Mouse (Mus musculus): ENCODE results near the gene Ankrd44. TPM values are rescaled to one million over a fixed set of nuclear protein-coding genes. Genes with fewer than 3 reads are reported as not detected.

Ankrd44 gene
- total RNA-seq, 2 experiments from 2014 or later = 12.1 to 12.8 TPM

DNA sequence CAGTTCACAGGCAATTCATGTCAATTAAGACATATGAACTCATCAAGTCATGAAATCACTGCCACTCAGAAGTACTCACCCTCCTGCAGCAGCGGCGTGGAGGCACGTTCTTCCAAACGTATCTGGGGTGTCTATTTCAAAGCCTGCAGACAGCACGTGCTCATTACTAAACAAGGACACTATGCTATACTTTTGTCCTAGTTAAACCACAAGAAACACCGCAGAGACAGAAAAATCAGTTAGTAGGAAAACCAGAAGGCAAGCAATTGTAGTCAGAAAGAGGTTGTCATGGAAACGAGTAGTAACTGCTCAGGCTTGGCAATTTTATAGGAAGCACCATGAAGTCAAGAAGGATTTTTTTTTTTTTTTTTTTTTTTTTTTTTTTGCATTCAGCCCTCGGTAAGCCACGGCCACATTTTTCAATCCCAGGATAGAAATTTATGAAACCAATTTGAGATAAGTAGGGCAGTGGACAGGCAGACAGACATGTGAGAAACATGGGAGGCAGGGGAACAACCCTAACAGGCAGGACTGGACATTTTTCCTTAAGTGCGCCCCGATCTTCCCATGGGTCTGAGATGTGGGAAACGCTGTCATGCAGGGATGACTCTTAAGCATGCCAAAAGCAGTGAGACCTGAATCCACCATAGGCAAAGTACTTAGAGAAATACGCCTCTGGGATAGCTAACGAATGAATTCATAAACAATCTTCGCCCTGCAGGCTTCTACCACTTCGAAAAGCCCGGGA is 191.1 kb downstream of the Ankrd44 start:
- intact Hi-C loops (cut with DNase I) = no loop called here
- DNase-seq (ENCODE audit: low spot score) = no peak

DNA sequence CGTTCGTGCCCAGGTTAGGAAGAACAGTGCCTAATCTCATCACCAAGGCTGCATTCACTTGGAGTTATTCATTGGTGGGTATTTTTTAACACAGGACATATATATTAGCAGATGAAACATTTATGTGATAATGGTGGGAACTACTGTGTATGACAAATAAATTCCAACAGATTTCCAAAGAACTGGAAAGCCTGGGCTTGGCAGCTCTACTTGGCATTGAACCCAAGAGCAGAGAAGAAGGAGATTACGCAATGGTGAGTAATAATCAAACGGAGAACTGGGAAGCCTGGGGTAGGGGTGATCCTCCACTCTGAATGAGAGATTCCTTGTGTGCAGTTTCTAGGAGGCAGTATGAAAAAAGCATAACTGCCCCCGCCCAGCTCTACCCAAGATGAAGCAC is 196.9 kb downstream of the Ankrd44 start:
- peak; percentile 21 for DNase-seq (ENCODE audit: low spot score)
- intact Hi-C loops (cut with DNase I) = no loop called here

DNA sequence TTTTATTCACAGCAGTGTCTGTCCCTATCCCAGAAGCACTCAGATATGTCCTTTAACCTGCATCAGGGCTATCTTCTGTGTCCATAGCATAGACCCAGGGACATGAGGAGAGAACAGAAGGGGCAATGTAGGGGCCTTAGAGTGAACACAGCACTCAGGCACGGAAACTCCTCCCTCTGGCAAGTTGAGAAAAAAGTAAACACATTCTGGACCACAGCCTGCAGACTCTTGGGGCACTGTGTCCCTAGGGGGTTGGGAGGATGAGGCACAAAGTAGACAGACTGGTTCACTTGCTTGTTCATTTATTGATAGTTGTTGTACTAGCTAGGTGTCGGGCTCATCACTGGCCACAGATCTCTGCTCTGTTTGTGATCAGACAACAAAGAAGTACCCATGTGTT is 199.6 kb downstream of the Ankrd44 start:
- DNase-seq (ENCODE audit: low spot score) = no peak
- intact Hi-C loops (cut with DNase I) = no loop called here

DNA sequence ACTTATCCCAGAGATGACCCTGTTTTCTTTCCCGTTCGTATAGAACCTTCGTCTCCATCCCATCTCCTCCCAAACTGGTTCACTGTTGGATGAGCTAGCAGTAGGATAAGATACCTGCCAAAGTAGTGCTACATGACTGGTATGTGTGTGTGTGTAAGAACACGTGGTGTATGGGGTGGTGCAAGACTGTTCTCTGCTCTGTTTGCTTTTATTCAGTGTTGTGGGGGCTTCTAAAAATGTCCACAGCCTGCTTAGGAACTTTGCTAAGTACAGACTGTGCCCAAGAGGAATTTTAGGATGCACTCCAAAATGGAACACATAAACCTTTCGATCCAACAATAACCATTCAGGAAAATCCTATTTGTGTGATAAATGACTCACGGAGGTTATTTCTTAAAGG is 209.3 kb downstream of the Ankrd44 start:
- DNase-seq (ENCODE audit: low spot score) = no peak
- intact Hi-C loops (cut with DNase I) = no loop called here

DNA sequence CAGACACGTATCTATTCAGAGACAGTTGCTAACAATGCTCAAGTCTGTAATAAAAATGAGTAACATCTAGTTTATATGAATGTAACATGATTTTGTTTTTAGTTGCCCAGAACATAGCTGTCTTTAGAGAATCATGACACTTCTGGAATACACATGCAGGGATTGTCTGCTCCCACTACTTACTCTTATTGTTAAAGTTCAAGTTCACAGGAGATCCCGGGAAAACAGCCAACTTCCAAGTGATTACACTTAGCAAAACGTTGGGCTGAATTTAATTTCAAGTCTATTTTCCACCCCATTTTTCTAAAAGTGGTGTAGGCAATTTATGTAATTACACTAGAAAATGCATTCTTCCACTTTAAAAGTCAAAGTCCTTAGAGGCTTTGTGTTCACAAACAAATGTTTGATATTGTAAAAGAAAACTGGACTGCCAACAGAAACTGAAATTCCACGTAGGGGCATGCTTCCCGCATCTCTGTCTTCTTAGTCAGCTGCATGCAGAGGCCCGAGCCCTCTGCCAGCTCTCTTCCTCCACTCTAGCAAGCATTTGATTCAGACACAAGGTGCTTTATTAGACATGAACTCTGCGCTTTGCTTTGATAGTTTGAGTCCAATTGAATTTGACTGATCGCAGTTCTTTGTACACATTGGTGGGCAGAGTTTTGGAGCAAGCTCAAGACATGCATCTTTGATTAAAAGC is 211.0 kb downstream of the Ankrd44 start:
- no peak for DNase-seq (ENCODE audit: low spot score)
- intact Hi-C loops (cut with DNase I) = loop anchor here (2.0 kb wide), 1 partner anchor 42 kb away; no protein-coding TSS in a partner anchor

DNA sequence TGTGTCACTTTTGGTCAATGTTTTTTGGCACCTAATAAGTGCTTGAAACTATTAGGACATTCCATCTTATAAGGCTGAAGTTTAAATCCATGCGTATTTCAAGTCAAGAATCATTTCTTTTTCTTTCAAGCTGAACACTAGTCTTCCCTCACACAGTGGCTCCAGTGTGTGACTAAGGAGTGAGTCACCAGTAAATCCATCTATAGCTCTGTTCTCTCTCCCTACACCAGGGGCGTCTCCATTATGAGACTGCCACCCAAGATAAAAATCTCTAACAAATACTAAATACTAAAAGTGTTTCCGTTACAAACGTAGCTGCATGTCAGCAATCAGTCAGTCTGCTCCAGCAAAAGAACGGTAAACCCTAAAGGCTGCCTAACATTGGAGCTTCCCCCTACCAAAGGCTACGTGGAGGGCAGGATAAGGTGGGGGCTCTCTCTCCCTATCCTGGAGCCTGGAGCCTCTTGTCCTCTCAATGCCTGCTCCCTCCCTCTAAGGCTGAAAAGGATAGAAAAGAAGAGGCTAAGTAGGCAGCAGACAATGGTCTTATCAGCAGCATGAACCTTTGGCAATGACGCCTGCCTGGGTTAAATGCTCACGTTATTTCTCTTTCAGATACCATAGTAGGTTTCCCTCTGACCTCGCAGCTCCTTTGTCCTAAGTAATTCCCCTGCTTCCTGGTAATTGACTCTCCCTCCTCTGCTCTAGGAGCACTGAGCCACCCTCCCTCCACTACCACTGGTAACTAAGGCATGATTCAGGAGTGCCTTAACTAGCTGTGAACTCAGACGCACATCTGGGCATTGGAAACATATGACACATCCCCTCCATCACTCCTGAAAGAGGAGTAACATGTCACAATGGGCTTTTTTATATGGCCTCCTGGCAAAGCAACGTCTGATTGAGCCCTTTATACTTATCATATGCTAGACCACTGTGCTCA is 212.7 kb downstream of the Ankrd44 start:
- DNase-seq (ENCODE audit: low spot score) = no peak
- intact Hi-C loops (cut with DNase I) = loop anchor here (2.0 kb wide), 1 partner anchor 41 kb away; no protein-coding TSS in a partner anchor

DNA sequence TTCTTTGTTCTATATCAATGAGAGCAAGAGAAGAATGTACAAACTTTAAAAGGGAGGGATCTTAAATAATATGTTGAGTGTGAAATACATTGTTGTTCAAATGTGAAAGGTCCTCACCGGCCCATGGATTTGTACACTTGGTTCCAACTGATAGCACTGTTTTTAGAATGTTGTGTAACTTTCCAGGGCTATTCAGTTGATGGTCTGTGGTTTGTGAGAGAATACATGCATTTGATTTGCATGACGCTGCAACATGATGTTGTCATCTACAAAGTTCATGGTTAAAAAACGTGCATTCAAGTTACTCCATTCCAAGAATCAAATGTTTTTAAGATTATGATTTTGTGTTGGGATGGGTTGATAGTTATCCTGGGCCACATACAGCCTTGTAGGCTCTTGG is 214.6 kb downstream of the Ankrd44 start:
- DNase-seq (ENCODE audit: low spot score) = no peak
- intact Hi-C loops (cut with DNase I) = no loop called here

DNA sequence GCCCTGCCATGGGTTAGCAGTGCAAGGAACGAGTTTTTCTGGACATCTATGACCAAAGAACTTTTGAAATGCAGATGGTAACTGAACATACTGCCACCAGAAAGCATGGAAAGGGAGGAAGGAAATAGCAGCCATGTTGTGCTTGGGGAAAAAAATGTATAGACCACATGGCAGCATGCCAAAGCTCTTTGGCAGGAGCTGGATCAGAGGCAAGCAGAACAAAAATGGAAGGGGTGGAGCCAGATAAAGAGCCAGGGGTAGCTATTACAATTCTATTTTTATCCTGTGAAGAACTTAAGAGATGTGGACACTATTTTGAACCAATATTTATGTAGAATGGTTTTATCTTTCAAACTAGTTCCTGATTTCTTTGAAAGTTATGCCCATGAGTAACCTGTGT is 215.6 kb downstream of the Ankrd44 start:
- DNase-seq (ENCODE audit: low spot score) = no peak
- intact Hi-C loops (cut with DNase I) = no loop called here

DNA sequence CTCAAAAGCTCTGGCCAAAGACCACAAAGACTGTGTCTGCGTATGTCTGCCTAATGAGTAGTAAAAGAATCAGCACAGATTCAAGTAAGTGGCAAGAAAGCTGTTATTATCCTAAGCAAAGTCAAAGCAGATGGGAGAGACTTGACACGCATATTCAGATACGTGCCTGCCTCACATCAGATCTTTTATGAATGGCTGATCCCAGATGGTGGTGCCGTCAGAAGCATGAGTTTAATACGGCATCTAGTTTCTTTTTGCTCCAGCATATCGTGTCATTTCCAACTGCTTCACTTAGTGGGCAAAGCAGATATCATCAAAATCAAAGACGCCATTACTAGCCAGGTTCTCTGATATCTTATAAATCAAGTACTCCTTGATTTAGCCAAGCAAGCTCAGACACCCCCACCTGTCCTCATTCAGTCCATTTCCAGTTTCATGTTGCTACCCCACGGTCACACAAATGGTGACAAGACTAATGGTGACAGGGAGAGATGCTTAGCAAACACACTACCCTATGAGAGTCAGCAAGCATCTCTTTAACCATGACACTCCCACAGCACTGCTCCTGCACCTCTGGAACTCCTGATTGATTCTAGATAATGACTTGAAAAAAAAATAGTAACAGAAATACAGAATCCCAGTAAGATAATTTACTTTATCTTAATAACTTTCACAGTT is 218.2 kb downstream of the Ankrd44 start:
- DNase-seq (ENCODE audit: low spot score) = no peak
- intact Hi-C loops (cut with DNase I) = loop anchor here (2.0 kb wide), 1 partner anchor 41 kb away; no protein-coding TSS in a partner anchor

DNA sequence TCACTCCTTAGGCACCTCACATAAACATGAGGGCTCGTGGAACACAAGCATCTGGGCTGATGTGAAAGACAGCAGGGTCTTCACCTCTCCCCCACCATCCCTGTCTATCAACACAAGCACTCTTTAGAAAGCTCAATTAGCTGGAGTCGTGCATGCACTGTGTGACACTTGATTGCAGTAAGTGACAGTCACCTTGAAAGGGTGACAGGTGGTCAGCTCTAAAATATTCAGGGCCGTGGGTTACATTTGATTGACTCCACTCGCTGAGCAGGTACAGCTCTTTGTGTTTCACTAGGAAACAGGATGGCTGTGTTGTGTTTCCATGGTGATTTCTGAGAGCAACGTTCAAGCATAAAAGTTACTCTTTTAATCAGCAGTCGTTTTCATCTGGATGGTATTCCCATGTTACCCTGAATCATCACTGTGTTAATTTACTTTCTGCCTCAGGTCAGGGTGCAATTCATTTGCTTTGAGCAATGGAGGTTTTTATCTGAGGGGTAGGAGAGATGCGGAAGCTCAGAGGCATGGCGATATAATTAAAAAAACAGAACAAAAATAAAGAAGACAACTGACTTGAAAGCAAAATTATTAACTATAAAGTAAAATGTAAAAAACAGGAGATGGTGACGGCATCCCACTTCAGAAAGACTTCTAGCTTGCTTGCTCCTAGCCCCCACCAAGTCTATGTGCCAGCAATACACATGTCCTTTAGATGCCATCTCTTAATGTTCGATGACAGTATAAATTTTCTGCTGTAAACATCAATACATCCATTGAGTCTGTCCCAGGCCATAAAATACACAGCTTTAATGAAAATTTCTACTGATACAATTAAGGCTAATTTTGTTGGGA is 218.9 kb downstream of the Ankrd44 start:
- intact Hi-C loops (cut with DNase I) = loop anchor here (2.0 kb wide), 1 partner anchor 40 kb away; no protein-coding TSS in a partner anchor
- no peak for DNase-seq (ENCODE audit: low spot score)

DNA sequence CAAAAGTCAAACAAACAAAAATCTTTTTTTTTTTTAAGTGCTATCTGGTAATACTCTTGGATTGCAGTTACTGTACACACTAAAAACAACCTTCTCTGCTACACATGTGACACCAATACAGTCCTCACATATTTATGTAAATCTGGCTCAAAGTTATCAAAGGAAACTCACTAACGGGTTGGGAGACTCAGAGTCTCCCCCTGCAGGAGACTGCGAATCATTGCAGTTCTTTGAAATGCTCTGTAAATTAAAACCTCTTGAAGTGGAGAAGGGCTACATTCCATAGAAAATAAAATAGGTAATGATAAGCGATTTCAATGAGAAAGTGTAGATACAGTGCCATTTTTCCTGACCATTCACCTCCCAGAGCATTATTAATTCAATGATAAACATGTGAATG is 219.6 kb downstream of the Ankrd44 start:
- intact Hi-C loops (cut with DNase I) = loop anchor here (2.0 kb wide), 1 partner anchor 40 kb away; no protein-coding TSS in a partner anchor
- DNase-seq (ENCODE audit: low spot score) = no peak

DNA sequence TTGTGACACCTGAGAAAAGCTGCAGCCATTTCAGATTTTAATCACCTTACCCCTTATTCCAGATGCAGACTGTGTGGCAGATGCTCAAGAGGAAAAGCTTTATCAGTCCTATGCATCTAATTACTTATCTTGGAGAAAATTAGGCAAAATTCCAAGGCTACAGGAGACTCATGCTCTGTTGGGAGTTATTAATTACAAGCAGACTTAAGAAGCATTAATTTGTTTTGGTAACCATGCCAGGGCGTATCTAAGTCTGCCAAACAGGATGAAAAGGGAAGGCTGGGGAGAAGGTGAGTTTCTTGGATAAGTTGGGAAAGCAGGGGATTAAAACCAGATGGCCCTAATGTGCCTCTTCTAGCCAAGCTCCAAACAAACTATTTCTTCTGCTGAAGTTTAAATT is 222.7 kb downstream of the Ankrd44 start:
- intact Hi-C loops (cut with DNase I) = no loop called here
- DNase-seq (ENCODE audit: low spot score) = no peak

DNA sequence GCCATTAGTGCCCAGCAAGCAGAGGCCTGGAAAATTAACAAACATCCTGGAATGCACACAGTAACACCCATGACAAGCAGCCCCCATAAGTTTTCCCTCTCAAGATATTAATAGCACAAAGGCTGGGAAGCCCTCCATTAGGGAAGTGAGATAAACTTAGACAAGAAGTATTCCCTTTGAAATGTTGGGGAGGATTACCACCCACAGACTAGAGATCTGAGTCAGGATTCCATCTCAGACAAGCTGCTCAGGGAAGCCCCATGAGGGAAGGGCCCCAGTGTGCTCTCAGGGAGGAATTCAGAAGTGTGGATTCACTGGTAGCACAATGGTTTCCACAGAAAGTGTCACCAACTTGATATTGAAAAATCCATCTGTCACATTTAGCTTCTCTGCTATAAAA is 223.3 kb downstream of the Ankrd44 start:
- intact Hi-C loops (cut with DNase I) = no loop called here
- no peak for DNase-seq (ENCODE audit: low spot score)

DNA sequence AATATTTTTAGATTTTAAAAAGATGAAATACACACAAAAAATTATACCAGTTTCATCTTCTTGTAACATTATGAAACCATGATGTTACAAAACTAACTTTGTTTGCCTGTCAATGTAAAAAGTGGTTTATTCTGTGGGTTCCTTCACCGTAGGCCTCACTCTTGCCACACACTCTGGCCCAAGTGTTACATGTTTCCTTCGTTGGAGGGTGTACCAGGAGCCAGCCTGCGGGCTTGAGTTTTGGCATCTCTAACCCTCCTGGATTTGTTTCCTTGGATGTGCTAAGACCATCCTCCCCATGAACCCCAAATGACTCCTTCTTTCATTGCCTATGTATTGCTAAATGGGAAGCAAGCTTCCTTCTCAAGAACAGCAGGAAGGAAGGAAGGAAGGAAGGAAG is 230.8 kb downstream of the Ankrd44 start:
- intact Hi-C loops (cut with DNase I) = no loop called here
- DNase-seq (ENCODE audit: low spot score) = no peak

DNA sequence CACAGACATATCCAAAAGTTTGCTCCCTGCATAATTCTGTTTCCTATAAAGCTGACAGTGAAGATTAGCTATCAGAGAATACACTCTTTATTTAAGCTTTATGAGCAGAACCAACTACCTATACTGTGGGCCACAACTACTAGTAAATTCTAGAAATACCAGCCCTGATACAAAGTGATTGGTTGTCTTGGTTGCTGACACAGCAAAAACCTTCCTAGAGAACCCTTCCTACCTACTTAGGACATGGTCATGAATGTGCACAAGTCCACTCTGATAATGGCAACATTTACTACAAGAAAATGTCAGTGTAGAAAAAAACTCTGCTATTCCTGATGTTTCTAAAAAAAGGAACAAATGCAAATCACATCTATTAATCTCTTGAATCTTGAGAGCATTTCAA is 234.4 kb downstream of the Ankrd44 start:
- intact Hi-C loops (cut with DNase I) = no loop called here

DNA sequence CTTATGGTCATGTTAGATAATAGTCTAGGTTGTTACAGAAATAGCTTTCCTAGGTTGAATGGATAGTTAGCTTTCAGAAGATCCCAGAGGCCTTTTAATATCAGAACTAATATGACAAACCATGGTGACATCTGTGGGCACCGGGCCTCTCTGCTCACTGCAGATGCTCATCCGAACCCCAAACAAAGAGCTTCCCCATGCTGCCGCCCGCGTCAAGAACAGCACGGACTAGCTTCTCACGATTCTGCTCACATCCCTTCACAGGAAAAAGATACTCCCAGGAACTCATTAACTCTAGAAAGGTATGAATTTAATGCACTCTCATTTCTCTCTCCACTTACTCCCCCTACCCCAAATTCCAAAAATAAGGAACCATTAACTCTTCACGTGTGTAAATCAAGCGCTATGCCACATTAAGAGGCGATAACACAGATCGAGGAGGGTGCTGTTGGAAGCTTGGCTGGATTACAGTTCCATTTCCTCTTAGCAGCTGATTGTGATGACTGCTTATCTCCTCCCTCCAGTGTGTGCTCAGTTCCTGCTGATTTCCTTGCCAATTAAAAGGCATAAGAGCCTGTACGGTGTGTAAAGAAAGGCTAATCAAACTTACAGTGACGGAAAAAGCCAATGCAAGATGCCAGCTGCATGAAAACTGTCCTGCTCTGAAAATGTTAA is 235.8 kb downstream of the Ankrd44 start:
- intact Hi-C loops (cut with DNase I) = no loop called here

More for the DNA sequence above, 234.4 kb downstream of the Ankrd44 start:
- DNase-seq (ENCODE audit: low spot score) = no peak

DNA sequence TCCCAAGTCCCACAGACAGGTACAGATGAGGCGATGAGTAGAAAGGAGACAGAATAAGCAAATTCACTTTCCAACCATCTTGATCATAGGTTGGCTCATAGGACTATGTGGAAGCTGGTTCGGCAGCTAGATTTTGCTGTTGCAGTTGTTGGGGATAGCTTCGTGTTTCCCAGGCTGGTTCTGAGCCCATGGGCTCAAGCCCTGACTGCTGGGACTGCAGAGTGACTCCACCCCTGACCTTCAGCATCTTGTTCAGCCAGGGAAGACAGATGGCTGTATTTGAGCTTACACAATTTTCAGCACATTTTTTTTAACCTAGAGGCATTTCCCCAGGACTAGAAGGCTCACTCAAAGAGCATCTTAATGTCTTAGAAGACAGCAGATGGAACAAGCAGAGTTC is 237.7 kb downstream of the Ankrd44 start:
- no peak for DNase-seq (ENCODE audit: low spot score)
- intact Hi-C loops (cut with DNase I) = loop anchor here (5.0 kb wide), 1 partner anchor 104 kb away; no protein-coding TSS in a partner anchor

More for the DNA sequence above, 235.8 kb downstream of the Ankrd44 start:
- DNase-seq (ENCODE audit: low spot score) = peak; percentile 13

DNA sequence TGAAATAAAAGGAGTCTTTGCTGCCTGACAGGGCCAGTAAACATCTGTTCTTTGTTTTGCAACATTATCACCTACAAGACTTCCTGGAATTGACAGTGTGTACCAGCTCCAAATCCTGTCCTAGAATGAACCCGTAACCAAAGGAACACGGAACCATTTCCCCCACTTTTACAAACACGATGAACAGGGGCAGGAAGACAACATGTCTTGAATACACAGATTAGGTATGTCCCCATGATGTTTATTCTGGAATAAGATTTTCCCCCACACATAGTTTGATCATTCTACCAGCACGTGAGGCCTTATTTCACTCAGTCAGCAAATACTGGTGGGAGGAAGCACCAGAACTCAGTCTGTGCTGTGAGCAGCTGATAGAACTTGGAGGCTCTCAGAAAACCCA is 241.9 kb downstream of the Ankrd44 start:
- intact Hi-C loops (cut with DNase I) = no loop called here
- peak; percentile 48 for DNase-seq (ENCODE audit: low spot score)
